Mouse (Mus musculus): ENCODE measurements around the gene Ankrd61.

DNA sequence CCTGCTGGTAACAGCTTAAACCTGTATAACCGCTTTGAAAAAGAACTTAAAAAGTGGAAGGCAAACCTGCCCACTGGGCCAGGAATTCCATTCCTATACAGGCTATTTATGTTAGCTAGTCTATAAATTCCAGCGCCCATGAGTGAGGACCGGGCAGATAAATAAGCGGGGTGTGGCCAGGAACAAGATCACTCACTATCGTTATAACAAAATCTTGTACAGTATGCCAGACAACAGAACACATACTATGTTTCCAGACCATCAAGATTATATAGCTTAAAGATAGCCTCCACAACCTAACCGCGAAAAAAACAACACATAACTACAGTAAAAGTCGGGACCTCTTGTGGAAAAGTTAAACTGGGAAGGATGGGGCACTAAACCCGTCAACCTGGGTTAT is 11.4 kb upstream of the Ankrd61 start:
- TF ChIP-seq CTCF (IDR thresholded peaks at IDR 0.05; ENCODE audit: insufficient read depth, low read depth, low read length) (no peak), POLR2A (IDR thresholded peaks at IDR 0.05; ENCODE audit: insufficient read depth, low read depth, low read length) (no peak)
